Mouse (Mus musculus) neural tube, embryonic 11.5 days (tissue): Measurements from ENCODE around the gene Pacsin2. TPM values are rescaled to one million over a fixed set of nuclear protein-coding genes. Genes with fewer than 3 reads are reported as not detected.

ENCODE experiments used
- ATAC-seq: fragments of 200-750 bp; cut with Nextera tagmentation; 2 replicates; pipeline ENCODE4 v1.8.0; 2017; ENCODE audit warnings: moderate number of reproducible peaks, mild to moderate bottlenecking, moderate TSS enrichment, moderate library complexity; ENCODE audit not compliant: insufficient read depth, low FRiP score, low TSS enrichment
- DNase-seq: peaks from one replicate; pipeline ENCODE4 v3.0.0-alpha.2; 2015; ENCODE audit warnings: low spot score
- H3K27ac ChIP-seq: fragments of 300-500 bp; sonication (generic); 2 replicates; pipeline ENCODE4 v1.5.1; 2014; ENCODE audit warnings: low read depth, mild to moderate bottlenecking, low read length
- H3K27me3 ChIP-seq: fragments of 300-500 bp; sonication (generic); 2 replicates; pipeline ENCODE4 v1.6.1; 2014; ENCODE audit warnings: mild to moderate bottlenecking, low read length, mixed read lengths; ENCODE audit not compliant: control insufficient read depth, insufficient read depth
- H3K36me3 ChIP-seq: fragments of 300-500 bp; sonication (generic); 2 replicates; pipeline ENCODE4 v1.6.1; 2014; ENCODE audit warnings: mild to moderate bottlenecking, low read length, moderate library complexity, mixed read lengths; ENCODE audit not compliant: control insufficient read depth, insufficient read depth
- H3K4me1 ChIP-seq: fragments of 300-500 bp; sonication (generic); 2 replicates; pipeline ENCODE4 v1.6.1; 2014; ENCODE audit warnings: low read length, mixed read lengths; ENCODE audit not compliant: control insufficient read depth, insufficient read depth
- H3K4me2 ChIP-seq: fragments of 300-500 bp; sonication (generic); 2 replicates; pipeline ENCODE4 v1.6.1; 2014; ENCODE audit warnings: low read depth, mild to moderate bottlenecking, moderate library complexity
- H3K4me3 ChIP-seq: fragments of 300-500 bp; sonication (generic); 2 replicates; pipeline ENCODE4 v1.5.1; 2014; ENCODE audit warnings: low read depth, low read length
- H3K9ac ChIP-seq: fragments of 300-500 bp; sonication (generic); 2 replicates; pipeline ENCODE4 v1.6.1; 2014; ENCODE audit warnings: mild to moderate bottlenecking, low read length
- H3K9me3 ChIP-seq: fragments of 300-500 bp; sonication (generic); 2 replicates; pipeline ENCODE4 v1.6.1; 2016; ENCODE audit warnings: low read length; ENCODE audit not compliant: control insufficient read depth
- whole genome bisulfite sequencing: fragments of 180-500 bp; shearing (Covaris S2); extraction: QIAGEN DNeasy Blood & Tissue Kit; methylation state at CpG from one replicate; pipeline ENCODE4 v1.1.7; 2014; 5-methylcytosine and 5-hydroxymethylcytosine counted together
- polyA plus RNA-seq: library from polyadenylated mRNA; unstranded; fragments of >200 nt; fragmentation: Nextera tagmentation; extraction: Ambion mirVana; gene quantifications from 2 replicates; pipeline ENCODE4 v1.2.1, GENCODE M21; 2014

Gene Pacsin2
- polyA plus RNA-seq, 1 experiment from 2014 or later, result 46.2 TPM

- ATAC-seq (no peak), DNase-seq (no peak)
- Histone ChIP-seq H3K4me2 (no peak overlapping the region), H3K27me3 (no peaks in the 10 kb centered on the region), H3K9me3 (no peaks in the 10 kb centered on the region), H3K4me1 (no peaks in the 10 kb centered on the region), H3K9ac (no peak overlapping the region), H3K36me3 (peaks cover 2% of the 10 kb centered on the region; the same call in 1 of the 2 replicates), H3K4me3 (no peak overlapping the region), H3K27ac (no peak overlapping the region)
- 80% methylated on average over 3 of the region's 3 CpGs for WGBS
These were observed 132.0 kb downstream of the Pacsin2 start for GRCm38 (mm10) chr15:83332373-83332772.

DNA sequence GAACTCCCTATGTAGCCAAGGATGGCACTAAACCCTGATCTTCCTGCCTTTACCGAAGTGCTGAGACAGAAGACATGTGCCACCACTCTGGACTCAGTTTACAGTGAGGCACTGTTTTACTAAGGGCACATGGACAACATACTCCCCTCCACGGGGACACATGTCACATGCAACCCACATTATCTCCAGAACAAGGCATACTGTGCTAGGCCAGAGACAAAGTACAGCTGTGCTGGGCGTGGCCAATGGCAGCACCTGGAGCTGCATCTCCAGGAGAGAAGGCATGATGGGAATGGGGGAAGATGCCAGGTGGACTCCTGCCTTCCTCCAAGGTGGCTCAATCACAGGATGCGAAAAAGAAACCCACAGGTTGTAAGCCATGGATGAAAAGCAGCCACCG lies 135.5 kb downstream of the Pacsin2 start:
- H3K9me3 ChIP-seq, result no peaks in the 10 kb centered on the region
- 89% methylated on average over 5 of the region's 5 CpGs for WGBS
- H3K27me3 ChIP-seq, result no peaks in the 10 kb centered on the region
- peaks cover 2% of the 10 kb centered on the region; the same call in 1 of the 2 replicates for H3K36me3 ChIP-seq
- no peak overlapping the region for H3K27ac ChIP-seq
- DNase-seq (no peak), ATAC-seq (no peak)
- H3K4me3 ChIP-seq, result no peak overlapping the region
- H3K4me1 ChIP-seq, result no peaks in the 10 kb centered on the region
- no peak overlapping the region for H3K9ac ChIP-seq
- H3K4me2 ChIP-seq, result no peak overlapping the region

Other genes with a start within 250 kb of the Pacsin2 start
- gene A4galt, start 212.8 kb downstream of the Pacsin2 start, polyA plus RNA-seq, result 0.60 and 0.81 TPM in 2 replicates
- gene Arfgap3, start 114.4 kb downstream of the Pacsin2 start, polyA plus RNA-seq, result 37.1 and 39.7 TPM in 2 replicates
- 33.9 and 38.1 TPM in 2 replicates for gene Ttll1, start 46.3 kb upstream of the Pacsin2 start, polyA plus RNA-seq
- 2.1 and 2.4 TPM in 2 replicates for gene Bik, start 62.3 kb upstream of the Pacsin2 start, polyA plus RNA-seq
- gene Tspo, start 99.0 kb upstream of the Pacsin2 start, polyA plus RNA-seq, result 21.0 and 26.0 TPM in 2 replicates
- 41.2 and 43.8 TPM in 2 replicates for gene Mcat, start 99.2 kb upstream of the Pacsin2 start, polyA plus RNA-seq
- gene Ttll12, start 130.6 kb upstream of the Pacsin2 start, polyA plus RNA-seq, result 48.0 and 50.9 TPM in 2 replicates